Mouse (Mus musculus) layer of hippocampus, postnatal 36 days (tissue): Measurements from ENCODE around the gene Cnot4. TPM values are rescaled to one million over a fixed set of nuclear protein-coding genes. Genes with fewer than 3 reads are reported as not detected.

Source experiments
- DNase-seq, 2 experiments: peaks; one replicate each; pipeline ENCODE4 v3.0.0; 2022
- total RNA-seq, 2 experiments: library from RNA; stranded (reverse); gene quantifications; 2 replicates each; pipeline ENCODE4 v1.2.3; 2021

Cnot4 gene
- total RNA-seq, 2 experiments from 2014 or later = 45.9 to 50.6 TPM

GRCm38 (mm10) chr6:35032704-35033103 is 100.8 kb downstream of the Cnot4 start:
- DNase-seq = no peak

- no peak for DNase-seq
Measured at GRCm38 (mm10) chr6:35030811-35031210, 102.7 kb downstream of the Cnot4 start.

- DNase-seq = no peak
Measured at GRCm38 (mm10) chr6:35030226-35030625, 103.3 kb downstream of the Cnot4 start.

GRCm38 (mm10) chr6:35028023-35028422 is 105.5 kb downstream of the Cnot4 start:
- no peak for DNase-seq

- no peak for DNase-seq
Measured at GRCm38 (mm10) chr6:35027257-35027656, 106.3 kb downstream of the Cnot4 start.

GRCm38 (mm10) chr6:35016624-35017023 is 116.9 kb downstream of the Cnot4 start:
- DNase-seq = no peak

GRCm38 (mm10) chr6:35011953-35012352 is 121.6 kb downstream of the Cnot4 start:
- no peak for DNase-seq

- no peak for DNase-seq
Measured at GRCm38 (mm10) chr6:35010705-35011104, 122.8 kb downstream of the Cnot4 start.

GRCm38 (mm10) chr6:35002261-35002669 is 131.3 kb downstream of the Cnot4 start:
- DNase-seq = peak; percentile 79 to 80

GRCm38 (mm10) chr6:34999101-34999500 is 134.4 kb downstream of the Cnot4 start:
- peak; percentile 37 to 63 for DNase-seq

- DNase-seq = no peak
Measured at GRCm38 (mm10) chr6:34996496-34996895, 137.0 kb downstream of the Cnot4 start.

- DNase-seq = peak; percentile 70 to 76
Measured at GRCm38 (mm10) chr6:34995265-34995681, 138.3 kb downstream of the Cnot4 start.

- DNase-seq = no peak
Measured at GRCm38 (mm10) chr6:34994692-34995091, 138.8 kb downstream of the Cnot4 start.

- DNase-seq = no peak
Measured at GRCm38 (mm10) chr6:34989263-34989662, 144.3 kb downstream of the Cnot4 start.

- no peak for DNase-seq
Measured at GRCm38 (mm10) chr6:34988081-34988761, 145.3 kb downstream of the Cnot4 start, which contains the start of gene Slc23a4. Gene Slc23a4 (minus strand): TSS chr6:34988404.

- DNase-seq = no peak
Measured at GRCm38 (mm10) chr6:34987085-34987645, 146.4 kb downstream of the Cnot4 start.

- DNase-seq = no peak
Measured at GRCm38 (mm10) chr6:34980661-34981060, 152.9 kb downstream of the Cnot4 start.

GRCm38 (mm10) chr6:34979291-34979690 is 154.2 kb downstream of the Cnot4 start:
- DNase-seq = no peak

Other genes starting within 250 kb of the Cnot4 start
- 10 to 100 TPM; 35.1 to 36.5 TPM for gene Wdr91, start 222.8 kb downstream of the Cnot4 start, total RNA-seq
- not detected for gene Stra8, start 213.6 kb downstream of the Cnot4 start, total RNA-seq
- gene Slc23a4, start 145.3 kb downstream of the Cnot4 start, total RNA-seq = 1 to 10 TPM in 1 of 2 experiments, under 1 TPM in 1; 0.88 to 1.1 TPM
- gene Nup205, start 43.7 kb upstream of the Cnot4 start, total RNA-seq = 10 to 100 TPM; 28.3 to 29.7 TPM
- gene Slc13a4, start 174.4 kb upstream of the Cnot4 start, total RNA-seq = 1 to 10 TPM; 2.7 to 6.0 TPM
- 1 to 10 TPM; 1.1 to 1.6 TPM for gene Fam180a, start 192.4 kb upstream of the Cnot4 start, total RNA-seq